Mouse (Mus musculus) MEL (cell line): Measurements from ENCODE around the gene Abhd12b. TPM values are rescaled to one million over a fixed set of nuclear protein-coding genes. Genes with fewer than 3 reads are reported as not detected.

Source experiments
- DNase-seq: peaks from one replicate; pipeline ENCODE4 v3.0.0; 2011; ENCODE audit warnings: low read depth, low spot score
- H3K27ac ChIP-seq: 2 replicates; pipeline ENCODE4 v1.5.1; 2012; ENCODE audit warnings: low read depth, mild to moderate bottlenecking, control low read depth, low read length, moderate library complexity; ENCODE audit not compliant: control insufficient read depth
- H3K27me3 ChIP-seq, 2 experiments: fragments of 150-350 bp in 1 of 2; sonication (generic) in 1 of 2; 2 replicates each; pipeline ENCODE4 v1.6.1; 2012; ENCODE audit warnings: low read length in 2 of 2, mild to moderate bottlenecking in 2 of 2, improper control_type of control experiment in 1 of 2, moderate library complexity in 1 of 2; ENCODE audit not compliant: insufficient read depth in 2 of 2, control insufficient read depth in 1 of 2
- H3K36me3 ChIP-seq, 2 experiments: 2 replicates each; pipeline ENCODE4 v1.6.1; 2012 to 2014; ENCODE audit warnings: low read length in 2 of 2, improper control_type of control experiment in 1 of 2, inconsistent platforms in 1 of 2, mild to moderate bottlenecking in 1 of 2; ENCODE audit not compliant: insufficient read depth in 2 of 2, control insufficient read depth in 1 of 2
- H3K4me1 ChIP-seq, 2 experiments: fragments of 150-350 bp in 1 of 2; sonication (generic) in 1 of 2; 2 replicates each; pipeline ENCODE4 v1.6.1; 2012; ENCODE audit warnings: low read length in 2 of 2, improper control_type of control experiment in 1 of 2, mild to moderate bottlenecking in 1 of 2; ENCODE audit not compliant: insufficient read depth in 2 of 2, control insufficient read depth in 1 of 2
- H3K4me3 ChIP-seq, 2 experiments: fragments of 150-350 bp in 1 of 2; sonication (generic) in 1 of 2; 2 replicates each; pipeline ENCODE4 v1.5.1; 2012; ENCODE audit warnings: low read depth in 2 of 2, low read length in 2 of 2, mild to moderate bottlenecking in 2 of 2, moderate library complexity in 2 of 2, control low read depth in 1 of 2, improper control_type of control experiment in 1 of 2; ENCODE audit not compliant: control insufficient read depth in 1 of 2, insufficient read depth in 1 of 2
- H3K79me2 ChIP-seq: 2 replicates; pipeline ENCODE4 v1.6.1; 2012; ENCODE audit warnings: mild to moderate bottlenecking, low read length, moderate library complexity; ENCODE audit not compliant: control insufficient read depth, poor library complexity, insufficient read depth
- H3K9ac ChIP-seq: 2 replicates; pipeline ENCODE4 v1.6.1; 2012; ENCODE audit warnings: low read depth, mild to moderate bottlenecking, control low read depth, low read length, moderate library complexity; ENCODE audit not compliant: control insufficient read depth, poor library complexity, severe bottlenecking
- H3K9me3 ChIP-seq: fragments of 150-350 bp; sonication (generic); replicated peaks from 2 replicates; pipeline ENCODE4 v1.6.1; 2012; ENCODE audit warnings: mild to moderate bottlenecking, low read length, improper control_type of control experiment, moderate library complexity; ENCODE audit not compliant: insufficient read depth
- BHLHE40 ChIP-seq: IDR thresholded peaks from 2 replicates; pipeline ENCODE4 v1.6.1; 2012; ENCODE audit warnings: low read depth, mild to moderate bottlenecking, inconsistent platforms, low read length, improper control_type of control experiment, borderline replicate concordance
- CTCF ChIP-seq, 3 experiments: IDR thresholded peaks in 2 of 3; conservative IDR thresholded peaks in 1 of 3; 2 replicates each; pipeline ENCODE4 v1.5.1; 2011 to 2012; ENCODE audit warnings: low read length in 3 of 3, low read depth in 2 of 3, mild to moderate bottlenecking in 2 of 3, improper control_type of control experiment in 1 of 3, inconsistent platforms in 1 of 3, mixed read lengths in 1 of 3, moderate library complexity in 1 of 3; ENCODE audit not compliant: control insufficient read depth in 1 of 3, insufficient read depth in 1 of 3, poor library complexity in 1 of 3, severe bottlenecking in 1 of 3
- E2F4 ChIP-seq: IDR thresholded peaks from 2 replicates; pipeline ENCODE4 v1.6.1; 2011; ENCODE audit warnings: low read depth, low read length, improper control_type of control experiment, borderline replicate concordance
- ELF1 ChIP-seq: IDR thresholded peaks from 2 replicates; pipeline ENCODE4 v1.6.1; 2014; ENCODE audit warnings: low read depth, mild to moderate bottlenecking, inconsistent platforms, low read length, improper control_type of control experiment, moderate library complexity
- GABPA ChIP-seq: IDR thresholded peaks from 2 replicates; pipeline ENCODE4 v1.6.1; 2012; ENCODE audit warnings: low read depth, mild to moderate bottlenecking, inconsistent platforms, low read length, improper control_type of control experiment, moderate library complexity
- GATA1 ChIP-seq: IDR thresholded peaks from 2 replicates; pipeline ENCODE4 v1.6.1; 2011; ENCODE audit warnings: low read depth, low read length, improper control_type of control experiment
- JUND ChIP-seq: IDR thresholded peaks from 2 replicates; pipeline ENCODE4 v1.6.1; 2011; ENCODE audit warnings: low read depth, mild to moderate bottlenecking, improper control_type of control experiment, low read length
- KAT2A ChIP-seq: conservative IDR thresholded peaks from 2 replicates; pipeline ENCODE4 v1.6.1; 2012; ENCODE audit warnings: low read depth, low read length, improper control_type of control experiment, inconsistent platforms
- MAZ ChIP-seq: IDR thresholded peaks from 2 replicates; pipeline ENCODE4 v1.6.1; 2012; ENCODE audit warnings: low read depth, mild to moderate bottlenecking, inconsistent platforms, low read length, improper control_type of control experiment
- MEF2A ChIP-seq: IDR thresholded peaks from 2 replicates; pipeline ENCODE4 v1.6.1; 2014; ENCODE audit warnings: low read depth, mild to moderate bottlenecking, inconsistent platforms, low read length, improper control_type of control experiment; ENCODE audit not compliant: poor library complexity, insufficient replicate concordance, severe bottlenecking; ENCODE audit errors: extremely low read depth
- MXI1 ChIP-seq: IDR thresholded peaks from 2 replicates; pipeline ENCODE4 v1.6.1; 2011; ENCODE audit warnings: mild to moderate bottlenecking, low read depth, low read length, improper control_type of control experiment
- MYC ChIP-seq: IDR thresholded peaks from 2 replicates; pipeline ENCODE4 v1.6.1; 2011; ENCODE audit warnings: low read depth, mild to moderate bottlenecking, low read length, improper control_type of control experiment, moderate library complexity
- NRF1 ChIP-seq: IDR thresholded peaks from 2 replicates; pipeline ENCODE4 v1.6.1; 2014; ENCODE audit warnings: low read depth, mild to moderate bottlenecking, inconsistent platforms, low read length, improper control_type of control experiment, moderate library complexity; ENCODE audit not compliant: poor library complexity, insufficient read depth, severe bottlenecking
- POLR2AphosphoS5 ChIP-seq: IDR thresholded peaks from 2 replicates; pipeline ENCODE4 v1.6.1; 2012; ENCODE audit warnings: low read depth, borderline replicate concordance, mild to moderate bottlenecking, inconsistent platforms, low read length, moderate library complexity, mixed read lengths
- RAD21 ChIP-seq: IDR thresholded peaks from 2 replicates; pipeline ENCODE4 v1.6.1; 2011; ENCODE audit warnings: mild to moderate bottlenecking, low read depth, low read length, improper control_type of control experiment
- SMC3 ChIP-seq: IDR thresholded peaks from 2 replicates; pipeline ENCODE4 v1.6.1; 2011; ENCODE audit warnings: low read depth, low read length, improper control_type of control experiment
- USF1 ChIP-seq: IDR thresholded peaks from 2 replicates; pipeline ENCODE4 v1.6.1; 2014; ENCODE audit warnings: low read depth, mild to moderate bottlenecking, inconsistent platforms, low read length, improper control_type of control experiment, moderate library complexity
- USF2 ChIP-seq, 2 experiments: IDR thresholded peaks; 2 replicates each; pipeline ENCODE4 v1.6.1; 2011 to 2012; ENCODE audit warnings: improper control_type of control experiment in 2 of 2, low read length in 2 of 2, borderline replicate concordance in 1 of 2, inconsistent platforms in 1 of 2, low read depth in 1 of 2, mild to moderate bottlenecking in 1 of 2; ENCODE audit not compliant: insufficient read depth in 1 of 2
- ZKSCAN1 ChIP-seq: IDR thresholded peaks from 2 replicates; pipeline ENCODE4 v1.6.1; 2012; ENCODE audit warnings: low read depth, mild to moderate bottlenecking, inconsistent platforms, low read length, improper control_type of control experiment, moderate library complexity
- ZMIZ1 ChIP-seq: IDR thresholded peaks from 2 replicates; pipeline ENCODE4 v1.6.1; 2012; ENCODE audit warnings: low read depth, mild to moderate bottlenecking, inconsistent platforms, low read length, improper control_type of control experiment, moderate library complexity
- ZNF384 ChIP-seq: IDR thresholded peaks from 2 replicates; pipeline ENCODE4 v1.6.1; 2012; ENCODE audit warnings: low read depth, mild to moderate bottlenecking, inconsistent platforms, low read length, improper control_type of control experiment
- polyA plus RNA-seq, 2 experiments: library from polyadenylated mRNA; stranded (reverse) in 1 of 2; unstranded in 1 of 2; fragments of >175 nt in 1 of 2; fragments of >200 nt in 1 of 2; gene quantifications; 2 replicates each; pipeline versions ENCODE4 v1.2.1 to v1.2.4; 2012; ENCODE audit warnings: low replicate concordance in 2 of 2, low read depth in 1 of 2; ENCODE audit not compliant: insufficient read length in 2 of 2, insufficient read depth in 1 of 2, missing spikeins in 1 of 2
- total RNA-seq: library from RNA; depleted of rRNA; stranded (reverse); fragments of 300-350 nt; gene quantifications from 2 replicates; pipeline ENCODE4 v1.2.3, GENCODE M21; 2012; rRNA removed

Abhd12b gene
- total RNA-seq (0.10 TPM in 1 of 2 replicates, not detected in the other), polyA plus RNA-seq (not detected)

- no peaks in the 10 kb centered on the region for H3K27me3 ChIP-seq
- DNase-seq, result no peak
- no peak within 1 kb of the TSS for H3K27ac ChIP-seq
- H3K4me3 ChIP-seq, result no peak within 1 kb of the TSS
- peaks cover 0 to 15% of the 10 kb centered on the region in 2 experiments; a peak in 2 of 4 replicates for H3K4me1 ChIP-seq
- no peak within 1 kb of the TSS for H3K9ac ChIP-seq
- peaks cover 0 to 2% of the 10 kb centered on the region in 2 experiments; a peak in 2 of 4 replicates for H3K36me3 ChIP-seq
- TF ChIP-seq POLR2AphosphoS5 (no peak), GATA1 (no peak), JUND (no peak), KAT2A (no peak), ZNF384 (no peak), MAZ (no peak), SMC3 (no peak), CTCF (IDR thresholded peaks at IDR 0.05 in 2 of 3, conservative IDR thresholded peaks at IDR 0.05 in 1 of 3; ENCODE audit: control insufficient read depth in 1 of 3, insufficient read depth in 1 of 3, low read depth in 2 of 3, low read length in 3 of 3, poor library complexity in 1 of 3, severe bottlenecking in 1 of 3) (no peak), USF1 (no peak), NRF1 (no peak), E2F4 (no peak), ZMIZ1 (no peak), MEF2A (no peak), RAD21 (no peak)
- H3K9me3 ChIP-seq, result no peaks in the 10 kb centered on the region
- no peaks in the 10 kb centered on the region for H3K79me2 ChIP-seq
Observed at GRCm38 (mm10) chr12:70153842-70154241, at the start of gene Abhd12b. TSS of gene Abhd12b (plus strand) at chr12:70154142.

- H3K36me3 ChIP-seq, result peaks cover 2 to 27% of the 10 kb centered on the region in 2 experiments
- DNase-seq, result no peak
- no peaks in the 10 kb centered on the region for H3K9me3 ChIP-seq
- TF ChIP-seq MYC, result no peak
- no peak for TF ChIP-seq SMC3
- TF ChIP-seq ZKSCAN1, result no peak
- no peak for TF ChIP-seq GATA1
- no peak for TF ChIP-seq GABPA
- no peak for TF ChIP-seq BHLHE40
- no peak for TF ChIP-seq MEF2A
- no peak for TF ChIP-seq ELF1
- TF ChIP-seq USF2 (IDR thresholded peaks at IDR 0.05; ENCODE audit: borderline replicate concordance in 1 of 2, insufficient read depth in 1 of 2, low read depth in 1 of 2, low read length in 2 of 2), result no peak
- no peak for TF ChIP-seq MXI1
- TF ChIP-seq USF1, result no peak
- H3K79me2 ChIP-seq, result peaks cover 48% of the 10 kb centered on the region
- peaks cover 3 to 21% of the 10 kb centered on the region in 2 experiments for H3K4me1 ChIP-seq
- no peaks in the 10 kb centered on the region for H3K27me3 ChIP-seq
- no peak overlapping the region for H3K9ac ChIP-seq
- no peak overlapping the region for H3K4me3 ChIP-seq
- no peak overlapping the region for H3K27ac ChIP-seq
Observed at GRCm38 (mm10) chr12:70104199-70104598, 49.7 kb upstream of the Abhd12b start.
